Mouse (Mus musculus) liver (tissue): ENCODE measurements at regions not wholly inside any gene's neighbourhood (a gene's known extent, or its start where the extent isn't known, plus 50 kb on each side); places are given as distances from the start of the nearest gene placed in this dataset.

Experiments
- DNase-seq: peaks from one replicate; pipeline ENCODE4 v3.0.0-alpha.2; 2020; ENCODE audit warnings: mixed read lengths

- no peak for DNase-seq
Measured at GRCm38 (mm10) chr17:79164874-79165553, 113.3 kb downstream of the Qpct start.

- DNase-seq = no peak
Measured at GRCm38 (mm10) chr17:79163983-79164382, 112.3 kb downstream of the Qpct start.

- DNase-seq = no peak
Measured at GRCm38 (mm10) chr17:79154138-79154537, 102.4 kb downstream of the Qpct start.

- no peak for DNase-seq
Measured at GRCm38 (mm10) chr17:79152823-79153222, 101.1 kb downstream of the Qpct start.

- DNase-seq = no peak
Measured at GRCm38 (mm10) chr17:79147883-79148282, 96.2 kb downstream of the Qpct start.

- no peak for DNase-seq
Measured at GRCm38 (mm10) chr17:79144913-79145625, 93.4 kb downstream of the Qpct start.

GRCm38 (mm10) chr17:79143031-79143430 lies 91.3 kb downstream of the Qpct start:
- DNase-seq = no peak
